Mouse (Mus musculus): ENCODE data around the gene Nagk. TPM values are rescaled to one million over a fixed set of nuclear protein-coding genes. Genes with fewer than 3 reads are reported as not detected.
"Not testable (repeated sequence)": the region's sequence is repeated elsewhere in the genome, so short reads cannot be mapped to it uniquely, and the experiment has no call there.

The Nagk gene
- polyA plus RNA-seq, 1 experiment from 2014 or later, result 51.6 TPM

- H3K4me3 ChIP-seq, result no peak overlapping the region
- 0 out of 2 replicates have a peak, but pooled peaks cover 7% of the 10 kb centered on the region for H3K9me3 ChIP-seq (replicated peaks)
- ATAC-seq (ENCODE audit: insufficient number of reproducible peaks, low FRiP score), result no peak
- no peaks in the 10 kb centered on the region for H3K27me3 ChIP-seq (replicated peaks)
- 0 out of 2 replicates have a peak, but pooled peaks cover 2% of the 10 kb centered on the region for H3K4me1 ChIP-seq (replicated peaks)
- no peak overlapping the region for H3K4me2 ChIP-seq
- 91% methylated on average over 3 of the region's 3 CpGs for WGBS
- H3K27ac ChIP-seq (ENCODE audit: poor library complexity, severe bottlenecking), result no peak overlapping the region
- no peak overlapping the region for H3K9ac ChIP-seq
- peaks cover 30% of the 10 kb centered on the region for H3K36me3 ChIP-seq
These were observed 21.0 kb downstream of the Nagk start for GRCm38 (mm10) chr6:83815801-83816200.

GRCm38 (mm10) chr6:83818996-83819395, 24.2 kb downstream of the Nagk start:
- no peak for ATAC-seq (ENCODE audit: insufficient number of reproducible peaks, low FRiP score)

GRCm38 (mm10) chr6:83820727-83821515, 26.1 kb downstream of the Nagk start:
- no peaks in the 10 kb centered on the region for H3K27me3 ChIP-seq (replicated peaks)
- H3K9me3 ChIP-seq (replicated peaks), result 0 out of 2 replicates have a peak, but pooled peaks cover 5% of the 10 kb centered on the region
- H3K4me1 ChIP-seq (replicated peaks), result peaks cover 13% of the 10 kb centered on the region; the same call in 1 of the 2 replicates
- H3K9ac ChIP-seq, result no peak overlapping the region
- H3K27ac ChIP-seq (ENCODE audit: poor library complexity, severe bottlenecking), result no peak overlapping the region
- 0 out of 2 replicates have a peak, but pooled peaks cover 3% of the 10 kb centered on the region for H3K36me3 ChIP-seq
- WGBS, result 65% methylated on average over 2 of the region's 2 CpGs
- no peak for ATAC-seq (ENCODE audit: insufficient number of reproducible peaks, low FRiP score)
- H3K4me3 ChIP-seq, result no peak overlapping the region
- H3K4me2 ChIP-seq, result no peak overlapping the region

More at GRCm38 (mm10) chr6:83818996-83819395, 24.2 kb downstream of the Nagk start:
- Histone ChIP-seq H3K9ac (no peak overlapping the region), H3K9me3 (replicated peaks) (0 out of 2 replicates have a peak, but pooled peaks cover 7% of the 10 kb centered on the region), H3K4me1 (replicated peaks) (peaks cover 13% of the 10 kb centered on the region; the same call in 1 of the 2 replicates), H3K4me3 (no peak overlapping the region), H3K27me3 (replicated peaks) (no peaks in the 10 kb centered on the region), H3K4me2 (no peak overlapping the region), H3K36me3 (peaks cover 12% of the 10 kb centered on the region), H3K27ac (ENCODE audit: poor library complexity, severe bottlenecking) (no peak overlapping the region)
- WGBS, result 68% methylated on average over 1 of the region's 1 CpGs

DNA sequence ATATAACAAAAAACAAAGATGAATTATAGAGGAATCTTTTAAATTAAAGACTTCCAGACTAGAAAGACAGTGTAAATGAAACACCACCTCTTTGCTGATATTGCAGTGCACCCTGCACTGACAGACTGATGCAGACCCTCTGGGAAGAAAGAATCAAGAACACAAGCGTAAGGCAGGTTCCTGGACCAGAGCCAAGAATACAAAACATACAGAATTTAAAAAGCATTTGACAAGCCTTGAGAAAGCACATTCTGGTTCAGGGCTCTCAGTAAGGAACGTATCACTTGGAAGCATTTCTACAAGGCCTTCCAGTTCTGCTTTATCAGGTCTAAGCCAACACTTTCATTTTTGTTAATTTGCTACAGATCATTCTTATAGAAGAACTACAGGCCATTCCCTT, 27.1 kb downstream of the Nagk start:
- no peak overlapping the region for H3K27ac ChIP-seq (ENCODE audit: poor library complexity, severe bottlenecking)
- ATAC-seq (ENCODE audit: insufficient number of reproducible peaks, low FRiP score), result no peak
- H3K36me3 ChIP-seq, result 0 out of 2 replicates have a peak, but pooled peaks cover 2% of the 10 kb centered on the region
- H3K4me2 ChIP-seq, result no peak overlapping the region
- 37% methylated on average over 2 of the region's 2 CpGs for WGBS
- H3K9ac ChIP-seq, result no peak overlapping the region
- no peaks in the 10 kb centered on the region for H3K27me3 ChIP-seq (replicated peaks)
- H3K4me3 ChIP-seq, result no peak overlapping the region
- peaks cover 13% of the 10 kb centered on the region; the same call in 1 of the 2 replicates for H3K4me1 ChIP-seq (replicated peaks)
- 0 out of 2 replicates have a peak, but pooled peaks cover 4% of the 10 kb centered on the region for H3K9me3 ChIP-seq (replicated peaks)

DNA sequence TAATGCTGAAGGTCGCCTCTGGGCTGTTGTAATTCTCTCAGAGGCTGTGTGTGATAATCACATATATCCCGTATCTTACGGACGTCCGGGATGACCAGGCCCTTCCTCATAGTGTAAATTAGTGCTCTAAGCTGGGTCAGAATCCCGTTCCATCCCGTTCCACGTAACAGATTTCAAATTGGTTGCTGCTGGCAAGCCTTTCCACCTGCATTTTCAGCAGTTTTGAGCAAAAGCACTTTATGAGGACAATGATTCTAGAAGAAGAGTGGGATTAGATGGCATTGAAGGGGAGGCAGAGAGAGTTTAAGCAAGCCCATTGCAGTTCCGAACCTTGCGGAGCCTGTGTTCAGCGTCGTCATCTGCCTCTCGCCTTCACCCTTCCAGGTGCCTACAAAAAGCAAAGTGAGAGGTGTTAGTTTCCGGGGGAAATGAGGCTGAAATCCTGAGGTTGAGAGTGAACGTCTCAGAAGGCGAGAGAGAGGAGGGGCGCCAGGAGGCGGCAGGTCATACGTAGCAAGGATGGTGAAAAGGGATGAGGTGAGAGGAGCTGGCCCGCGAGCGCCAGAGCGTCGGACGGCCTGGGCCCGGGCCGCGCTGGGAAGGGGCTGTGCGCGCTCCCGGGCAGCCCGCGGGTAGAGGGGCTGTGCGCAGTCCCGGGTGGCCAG, 36.3 kb downstream of the Nagk start:
- H3K4me1 ChIP-seq (replicated peaks), result peaks cover 4% of the 10 kb centered on the region; the same call in 1 of the 2 replicates
- H3K27ac ChIP-seq (ENCODE audit: poor library complexity, severe bottlenecking), result peak overlapping the region; percentile 55
- 2% methylated on average over 31 of the region's 35 CpGs for WGBS
- peak overlapping the region; percentile 72 for H3K4me3 ChIP-seq
- H3K27me3 ChIP-seq (replicated peaks), result no peaks in the 10 kb centered on the region
- ATAC-seq (ENCODE audit: insufficient number of reproducible peaks, low FRiP score), result no peak; the same call in 1 of the 2 replicates
- H3K9me3 ChIP-seq (replicated peaks), result no peaks in the 10 kb centered on the region
- peak overlapping the region; percentile 85 for H3K4me2 ChIP-seq
- H3K36me3 ChIP-seq, result 0 out of 2 replicates have a peak, but pooled peaks cover 3% of the 10 kb centered on the region
- H3K9ac ChIP-seq, result peak overlapping the region; percentile 74

- WGBS, result under 1% methylated on average over 37 of the region's 37 CpGs
- peak within 1 kb of the TSS; percentile 55 for H3K27ac ChIP-seq (ENCODE audit: poor library complexity, severe bottlenecking)
These were observed 36.9 kb downstream of the Nagk start, which contains the start of gene Paip2b for GRCm38 (mm10) chr6:83831606-83832123. TSS of gene Paip2b (minus strand) at chr6:83831741.

DNA sequence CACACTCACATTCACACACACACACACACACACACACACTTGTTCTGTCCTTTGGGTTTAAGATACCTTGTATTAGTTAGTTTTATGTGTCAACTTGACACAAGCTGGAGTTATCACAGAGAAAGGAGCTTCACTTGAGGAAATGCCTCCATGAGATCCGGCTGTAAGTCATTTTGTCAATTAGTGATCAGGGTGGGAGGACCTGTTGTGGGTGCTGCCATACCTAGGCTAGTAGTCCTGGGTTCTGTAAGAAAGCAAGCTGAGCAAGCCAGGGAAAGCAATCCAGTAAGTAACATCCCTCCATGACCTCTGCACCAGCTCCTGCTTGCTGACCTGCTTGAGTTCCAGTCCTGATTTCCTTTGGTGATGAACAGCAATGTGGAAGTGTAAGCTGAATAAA, 37.6 kb downstream of the Nagk start:
- 56% methylated on average over 1 of the region's 1 CpGs for WGBS

More at GRCm38 (mm10) chr6:83831606-83832123, 36.9 kb downstream of the Nagk start, which contains the start of gene Paip2b:
- Histone ChIP-seq H3K36me3 (0 out of 2 replicates have a peak, but pooled peaks cover 3% of the 10 kb centered on the region), H3K9me3 (replicated peaks) (no peaks in the 10 kb centered on the region), H3K4me3 (peak within 1 kb of the TSS; percentile 72), H3K9ac (peak within 1 kb of the TSS; percentile 74), H3K4me1 (replicated peaks) (peaks cover 4% of the 10 kb centered on the region; the same call in 1 of the 2 replicates), H3K27me3 (replicated peaks) (no peaks in the 10 kb centered on the region), H3K4me2 (peak within 1 kb of the TSS; percentile 85)
- ATAC-seq (ENCODE audit: insufficient number of reproducible peaks, low FRiP score), result peak; percentile 99

GRCm38 (mm10) chr6:83836826-83837225, 42.0 kb downstream of the Nagk start:
- no peak overlapping the region for H3K27ac ChIP-seq (ENCODE audit: poor library complexity, severe bottlenecking)
- no peak overlapping the region for H3K9ac ChIP-seq
- ATAC-seq (ENCODE audit: insufficient number of reproducible peaks, low FRiP score), result no peak
- H3K4me2 ChIP-seq, result no peak overlapping the region
- no peaks in the 10 kb centered on the region for H3K9me3 ChIP-seq (replicated peaks)
- H3K27me3 ChIP-seq (replicated peaks), result no peaks in the 10 kb centered on the region
- no peak overlapping the region for H3K4me3 ChIP-seq
- whole genome bisulfite sequencing, result 84% methylated on average over 2 of the region's 2 CpGs
- H3K36me3 ChIP-seq, result no peaks in the 10 kb centered on the region
- H3K4me1 ChIP-seq (replicated peaks), result no peaks in the 10 kb centered on the region

More for the DNA sequence above, 37.6 kb downstream of the Nagk start:
- H3K9ac ChIP-seq; H3K9me3 ChIP-seq (replicated peaks); H3K27ac ChIP-seq (ENCODE audit: poor library complexity, severe bottlenecking); H3K4me1 ChIP-seq (replicated peaks); H3K27me3 ChIP-seq (replicated peaks); ATAC-seq (ENCODE audit: insufficient number of reproducible peaks, low FRiP score); H3K36me3 ChIP-seq: not testable (repeated sequence)
- peak overlapping the region; percentile 58 for H3K4me2 ChIP-seq
- H3K4me3 ChIP-seq, result peak overlapping the region; percentile 32; the same call in 1 of the 2 replicates

DNA sequence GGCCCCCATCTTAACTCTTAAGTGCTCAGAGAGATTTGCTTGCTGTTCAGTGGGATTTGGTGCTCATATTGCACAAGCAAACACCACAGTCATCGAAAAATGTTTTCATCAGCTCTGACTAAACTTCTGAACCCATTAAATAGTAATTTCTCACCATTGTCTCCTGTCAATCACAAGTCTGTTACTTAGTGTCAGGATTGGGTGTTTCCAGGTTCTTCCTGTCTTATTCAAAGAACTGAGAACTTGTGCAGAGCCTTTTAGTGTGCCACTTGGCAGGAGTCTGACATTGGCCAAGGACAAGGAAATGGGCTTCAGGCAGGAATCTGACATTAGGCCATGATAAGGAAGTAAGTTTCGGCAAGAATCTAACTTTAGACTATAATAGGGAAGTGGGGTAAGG, 43.3 kb downstream of the Nagk start:
- H3K36me3 ChIP-seq, result no peaks in the 10 kb centered on the region
- H3K27me3 ChIP-seq (replicated peaks), result no peaks in the 10 kb centered on the region
- WGBS, result 56% methylated on average over 2 of the region's 2 CpGs
- H3K4me1 ChIP-seq (replicated peaks), result no peaks in the 10 kb centered on the region
- no peak overlapping the region for H3K4me3 ChIP-seq
- no peaks in the 10 kb centered on the region for H3K9me3 ChIP-seq (replicated peaks)
- no peak for ATAC-seq (ENCODE audit: insufficient number of reproducible peaks, low FRiP score)
- H3K9ac ChIP-seq, result no peak overlapping the region
- H3K27ac ChIP-seq (ENCODE audit: poor library complexity, severe bottlenecking), result no peak overlapping the region
- H3K4me2 ChIP-seq, result no peak overlapping the region

GRCm38 (mm10) chr6:83840086-83840485, 45.3 kb downstream of the Nagk start:
- WGBS, result 81% methylated on average over 6 of the region's 6 CpGs
- ATAC-seq (ENCODE audit: insufficient number of reproducible peaks, low FRiP score), result no peak
- H3K4me2 ChIP-seq, result no peak overlapping the region
- no peaks in the 10 kb centered on the region for H3K9me3 ChIP-seq (replicated peaks)
- H3K4me1 ChIP-seq (replicated peaks), result no peaks in the 10 kb centered on the region
- H3K4me3 ChIP-seq, result no peak overlapping the region
- no peaks in the 10 kb centered on the region for H3K36me3 ChIP-seq
- no peak overlapping the region for H3K9ac ChIP-seq
- H3K27me3 ChIP-seq (replicated peaks), result no peaks in the 10 kb centered on the region
- no peak overlapping the region for H3K27ac ChIP-seq (ENCODE audit: poor library complexity, severe bottlenecking)

DNA sequence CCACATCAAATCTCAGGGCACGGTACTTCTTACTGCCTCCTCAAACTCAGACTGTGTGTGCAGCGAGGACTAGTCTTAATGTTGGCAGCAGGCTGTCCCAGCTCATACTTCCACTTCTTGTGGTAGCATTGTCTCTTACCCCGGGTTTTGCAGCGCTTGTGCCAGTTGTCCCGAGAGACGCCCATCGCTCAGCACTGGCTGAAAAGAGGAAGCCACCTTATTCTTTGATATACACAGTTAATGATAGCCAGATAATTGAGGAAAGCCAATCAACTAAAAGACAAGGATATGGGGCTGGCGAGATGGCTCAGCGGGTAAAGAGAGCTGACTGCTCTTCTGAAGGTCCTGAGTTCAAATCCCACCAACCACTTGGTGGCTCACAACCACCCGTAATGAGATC, 50.1 kb downstream of the Nagk start:
- Histone ChIP-seq H3K27me3 (replicated peaks) (no peaks in the 10 kb centered on the region), H3K9me3 (replicated peaks) (no peaks in the 10 kb centered on the region), H3K36me3 (no peaks in the 10 kb centered on the region), H3K4me1 (replicated peaks) (no peaks in the 10 kb centered on the region), H3K27ac (ENCODE audit: poor library complexity, severe bottlenecking) (no peak overlapping the region), H3K4me2 (no peak overlapping the region), H3K9ac (no peak overlapping the region), H3K4me3 (no peak overlapping the region)
- WGBS, result 79% methylated on average over 10 of the region's 10 CpGs
- no peak for ATAC-seq (ENCODE audit: insufficient number of reproducible peaks, low FRiP score)
